Mouse (Mus musculus) forebrain, embryonic 16.5 days (tissue): ENCODE data around the gene Ptcd1. TPM values are rescaled to one million over a fixed set of nuclear protein-coding genes. Genes with fewer than 3 reads are reported as not detected.
"Not testable (repeated sequence)": the region's sequence is repeated elsewhere in the genome, so short reads cannot be mapped to it uniquely, and the experiment has no call there.

Experiments
- ATAC-seq: fragments of 200-750 bp; cut with Nextera tagmentation; 2 replicates; pipeline ENCODE4 v1.8.0; 2017; ENCODE audit warnings: mild to moderate bottlenecking, moderate library complexity
- H3K27ac ChIP-seq: fragments of 300-500 bp; sonication (generic); 2 replicates; pipeline ENCODE4 v1.5.1; 2014; ENCODE audit warnings: low read length, control low read depth
- H3K27me3 ChIP-seq: fragments of 300-500 bp; sonication (generic); replicated peaks from 2 replicates; pipeline ENCODE4 v1.6.1; 2014; ENCODE audit warnings: low read length; ENCODE audit not compliant: control insufficient read depth, insufficient read depth
- H3K36me3 ChIP-seq: fragments of 300-500 bp; sonication (generic); 2 replicates; pipeline ENCODE4 v1.6.1; 2014; ENCODE audit not compliant: control insufficient read depth, insufficient read depth
- H3K4me1 ChIP-seq: fragments of 300-500 bp; sonication (generic); replicated peaks from 2 replicates; pipeline ENCODE4 v1.6.1; 2014; ENCODE audit warnings: low read length; ENCODE audit not compliant: control insufficient read depth, insufficient read depth
- H3K4me2 ChIP-seq: fragments of 300-500 bp; sonication (generic); 2 replicates; pipeline ENCODE4 v1.6.1; 2014; ENCODE audit warnings: mild to moderate bottlenecking, low read length, control low read depth
- H3K4me3 ChIP-seq: fragments of 300-500 bp; sonication (generic); replicated peaks from 2 replicates; pipeline ENCODE4 v1.5.1; 2014; ENCODE audit warnings: mild to moderate bottlenecking, low read length, control low read depth
- H3K9ac ChIP-seq: fragments of 300-500 bp; sonication (generic); replicated peaks from 2 replicates; pipeline ENCODE4 v1.6.1; 2014; ENCODE audit warnings: low read depth, low read length, control low read depth
- H3K9me3 ChIP-seq: fragments of 300-500 bp; sonication (generic); 2 replicates; pipeline ENCODE4 v1.6.1; 2016; ENCODE audit warnings: low read length; ENCODE audit not compliant: control insufficient read depth
- WGBS: fragments of 180-500 bp; shearing (Covaris S2); extraction: QIAGEN DNeasy Blood & Tissue Kit; methylation state at CpG from one replicate; pipeline ENCODE4 v1.1.7; 2014; 5-methylcytosine and 5-hydroxymethylcytosine counted together
- polyA plus RNA-seq: library from polyadenylated mRNA; unstranded; fragments of >200 nt; fragmentation: Nextera tagmentation; extraction: Ambion mirVana; gene quantifications from 2 replicates; pipeline ENCODE4 v1.2.1, GENCODE M21; 2015

The Ptcd1 gene
- polyA plus RNA-seq, result 24.7 and 25.8 TPM in 2 replicates

DNA sequence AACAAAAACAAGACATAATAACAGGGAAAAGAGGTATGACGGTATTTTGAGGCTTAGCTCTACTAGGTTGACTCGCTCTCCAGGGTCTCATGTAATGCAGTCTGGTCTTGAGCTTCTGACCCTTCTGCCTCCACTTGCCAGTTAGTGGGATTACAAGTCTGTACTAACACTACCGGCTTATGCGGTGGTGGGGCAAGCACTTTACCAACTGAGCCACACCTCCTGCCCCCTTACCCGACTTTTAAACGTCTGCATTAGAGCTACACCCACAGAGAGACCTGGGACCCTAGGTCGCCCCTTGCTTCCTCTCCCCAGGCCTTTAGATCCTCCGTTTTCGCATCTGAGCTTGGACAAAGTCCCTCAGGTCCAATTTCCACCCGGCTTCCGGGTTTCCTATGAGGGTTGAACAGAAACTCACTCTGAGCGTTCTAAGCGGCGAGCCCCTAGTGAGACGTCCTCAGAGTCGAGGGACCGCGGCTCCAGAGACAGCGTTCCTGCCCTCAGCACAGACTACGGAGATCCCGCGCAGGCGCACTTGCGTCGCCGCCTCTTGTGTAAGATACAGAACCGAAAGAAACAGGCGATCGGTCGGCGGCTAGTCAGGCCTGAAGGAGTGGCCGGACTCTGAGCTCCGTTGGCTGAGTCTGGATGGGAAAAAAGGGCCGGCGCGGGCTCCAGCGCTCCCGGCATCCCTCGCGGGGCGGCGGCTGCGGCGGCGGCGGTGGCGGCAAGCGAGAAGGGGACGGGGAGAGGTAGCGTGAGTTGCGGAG is at the start of gene Ptcd1, which contains the start of gene Cpsf4:
Gene Ptcd1 (minus strand): TSS at position 573 of the 770 bp plus-strand sequence.
Gene Cpsf4 (plus strand): TSS at position 678 of the 770 bp plus-strand sequence.
- H3K36me3 ChIP-seq, result peaks cover 6% of the 10 kb centered on the region; the same call in 1 of the 2 replicates
- H3K4me2 ChIP-seq, result peak within 1 kb of the TSS; percentile 97
- peaks cover 22% of the 10 kb centered on the region for H3K4me1 ChIP-seq
- no peaks in the 10 kb centered on the region for H3K27me3 ChIP-seq
- peak within 1 kb of the TSS; percentile 96 for H3K4me3 ChIP-seq
- no peaks in the 10 kb centered on the region for H3K9me3 ChIP-seq
- peak within 1 kb of the TSS; percentile 86 for H3K27ac ChIP-seq
- ATAC-seq, result peak; percentile 96
- under 1% methylated on average over 51 of the region's 51 CpGs for WGBS
- H3K9ac ChIP-seq, result peak within 1 kb of the TSS; percentile 88

- Histone ChIP-seq H3K36me3 (peaks cover 14% of the 10 kb centered on the region), H3K9me3 (no peaks in the 10 kb centered on the region), H3K4me3 (no peak overlapping the region), H3K4me1 (no peaks in the 10 kb centered on the region), H3K27me3 (no peaks in the 10 kb centered on the region), H3K4me2 (no peak overlapping the region), H3K9ac (no peak overlapping the region), H3K27ac (no peak overlapping the region)
- no peak for ATAC-seq
- WGBS, result 62% methylated on average over 4 of the region's 4 CpGs
These were observed 47.8 kb upstream of the Ptcd1 start for GRCm38 (mm10) chr5:145214679-145215078.

DNA sequence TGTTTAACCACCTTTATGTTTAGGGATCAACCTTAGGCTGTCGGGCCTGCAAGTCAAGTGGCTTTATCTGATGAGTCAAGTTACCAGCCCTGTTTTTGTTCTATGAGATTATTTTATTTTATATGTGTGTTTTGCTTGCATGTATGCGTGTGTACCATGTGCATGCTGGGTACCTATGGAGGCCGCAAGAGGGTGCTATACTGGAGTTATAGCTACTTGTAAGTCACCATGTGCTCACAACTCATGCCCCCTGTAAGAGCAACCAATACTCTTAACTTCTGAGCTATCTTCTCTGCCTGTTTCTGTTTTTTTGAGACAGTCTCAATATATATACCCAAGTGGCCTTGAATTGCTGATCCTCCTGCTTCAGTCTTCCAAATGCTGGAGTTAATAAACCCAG is 46.6 kb upstream of the Ptcd1 start:
- Histone ChIP-seq H3K9ac (no peak overlapping the region), H3K36me3 (peaks cover 11% of the 10 kb centered on the region), H3K4me3 (no peak overlapping the region), H3K4me1 (no peaks in the 10 kb centered on the region), H3K9me3 (no peaks in the 10 kb centered on the region), H3K27me3 (no peaks in the 10 kb centered on the region), H3K4me2 (no peak overlapping the region), H3K27ac (no peak overlapping the region)
- 89% methylated on average over 3 of the region's 3 CpGs for WGBS
- no peak for ATAC-seq

DNA sequence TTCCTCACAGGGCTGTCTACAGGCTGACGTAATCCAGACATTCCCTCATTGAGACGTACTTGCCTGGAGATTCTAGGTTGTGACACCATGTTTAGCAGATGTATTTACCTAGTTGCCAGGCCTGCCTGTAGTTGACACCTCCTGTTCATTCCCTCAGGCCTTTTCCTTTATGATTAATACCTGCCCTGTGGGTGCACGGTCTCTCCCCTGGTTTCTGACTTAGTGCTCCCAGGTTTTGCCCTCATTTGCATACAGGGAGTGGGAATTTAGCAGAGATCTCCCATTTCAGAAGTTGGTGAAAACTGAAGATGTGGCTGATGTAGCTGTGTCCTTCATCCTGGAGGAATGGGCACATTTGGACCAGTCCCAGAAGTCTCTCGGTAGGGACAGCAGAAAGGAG is 45.3 kb upstream of the Ptcd1 start:
- no peak overlapping the region for H3K27ac ChIP-seq
- no peaks in the 10 kb centered on the region for H3K4me1 ChIP-seq
- H3K4me3 ChIP-seq, result no peak overlapping the region
- no peak overlapping the region for H3K9ac ChIP-seq
- H3K27me3 ChIP-seq, result no peaks in the 10 kb centered on the region
- no peaks in the 10 kb centered on the region for H3K9me3 ChIP-seq
- no peak overlapping the region for H3K4me2 ChIP-seq
- ATAC-seq, result no peak
- WGBS, result 90% methylated on average over 4 of the region's 4 CpGs
- peaks cover 7% of the 10 kb centered on the region for H3K36me3 ChIP-seq

DNA sequence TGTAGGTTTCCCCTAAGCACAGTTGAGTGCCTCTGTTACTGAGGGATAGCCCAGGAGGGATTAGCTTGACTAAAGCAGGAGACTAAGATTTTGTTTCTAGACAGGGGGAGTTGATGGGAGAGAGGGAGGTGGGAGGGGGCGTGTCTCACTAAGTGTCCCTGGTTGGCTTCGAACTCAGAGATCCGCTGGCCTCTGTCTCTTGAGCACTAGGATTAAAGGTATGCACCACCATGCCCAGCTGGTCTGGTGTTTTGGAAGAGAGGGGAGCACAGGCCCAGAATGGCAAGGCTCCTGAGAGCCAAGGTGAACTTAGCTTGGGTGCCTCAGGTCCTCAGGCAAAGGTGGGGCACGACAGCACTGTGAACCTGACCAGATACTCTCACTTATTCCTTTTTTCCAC is 44.4 kb upstream of the Ptcd1 start:
- Histone ChIP-seq H3K4me1 (0 out of 2 replicates have a peak, but pooled peaks cover 3% of the 10 kb centered on the region), H3K36me3 (peaks cover 7% of the 10 kb centered on the region), H3K9me3 (no peaks in the 10 kb centered on the region), H3K27me3 (no peaks in the 10 kb centered on the region), H3K4me2 (no peak overlapping the region), H3K4me3 (no peak overlapping the region), H3K27ac (no peak overlapping the region), H3K9ac (no peak overlapping the region)
- ATAC-seq, result no peak
- 94% methylated on average over 4 of the region's 4 CpGs for WGBS

- not testable (repeated sequence) for H3K27ac ChIP-seq, H3K4me2 ChIP-seq, H3K9ac ChIP-seq, H3K9me3 ChIP-seq, H3K4me3 ChIP-seq, ATAC-seq, H3K36me3 ChIP-seq, H3K27me3 ChIP-seq
- WGBS, result 56% methylated on average over 11 of the region's 11 CpGs
- H3K4me1 ChIP-seq, result peaks cover 15% of the 10 kb centered on the region
These were observed 41.5 kb upstream of the Ptcd1 start for GRCm38 (mm10) chr5:145208391-145208790.

- H3K9ac ChIP-seq, result no peak overlapping the region
- no peak overlapping the region for H3K4me3 ChIP-seq
- H3K4me2 ChIP-seq, result no peak overlapping the region
- no peaks in the 10 kb centered on the region for H3K9me3 ChIP-seq
- ATAC-seq, result no peak
- H3K27me3 ChIP-seq, result no peaks in the 10 kb centered on the region
- H3K27ac ChIP-seq, result no peak overlapping the region
- H3K4me1 ChIP-seq, result peaks cover 15% of the 10 kb centered on the region
- WGBS, result 84% methylated on average over 6 of the region's 6 CpGs
- peaks cover 7% of the 10 kb centered on the region for H3K36me3 ChIP-seq
These were observed 41.0 kb upstream of the Ptcd1 start for GRCm38 (mm10) chr5:145207954-145208353.

DNA sequence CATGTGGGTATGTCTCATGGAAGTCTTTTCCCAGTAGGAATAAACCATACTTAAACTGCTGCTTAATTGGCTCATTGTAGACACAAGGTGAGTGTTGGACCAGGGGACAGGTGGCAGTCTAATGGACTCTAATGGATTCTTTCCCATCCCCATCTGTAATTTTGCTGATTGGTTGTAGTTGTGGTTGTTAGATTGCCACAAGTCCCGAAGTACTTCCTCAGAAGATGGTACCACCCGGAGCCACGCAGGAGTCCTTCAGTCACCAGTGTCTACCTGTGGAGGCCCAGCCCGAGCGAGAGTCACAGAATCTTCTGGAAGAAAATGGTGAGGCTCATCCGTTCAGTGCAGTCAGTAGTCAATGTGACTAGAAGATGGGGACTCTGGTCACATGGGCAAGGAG is 40.5 kb upstream of the Ptcd1 start:
- no peak overlapping the region for H3K9ac ChIP-seq
- H3K9me3 ChIP-seq, result no peaks in the 10 kb centered on the region
- no peaks in the 10 kb centered on the region for H3K27me3 ChIP-seq
- H3K27ac ChIP-seq, result no peak overlapping the region
- no peak overlapping the region for H3K4me2 ChIP-seq
- WGBS, result 92% methylated on average over 6 of the region's 6 CpGs
- peaks cover 15% of the 10 kb centered on the region for H3K4me1 ChIP-seq
- no peak overlapping the region for H3K4me3 ChIP-seq
- no peak for ATAC-seq
- peaks cover 5% of the 10 kb centered on the region for H3K36me3 ChIP-seq

DNA sequence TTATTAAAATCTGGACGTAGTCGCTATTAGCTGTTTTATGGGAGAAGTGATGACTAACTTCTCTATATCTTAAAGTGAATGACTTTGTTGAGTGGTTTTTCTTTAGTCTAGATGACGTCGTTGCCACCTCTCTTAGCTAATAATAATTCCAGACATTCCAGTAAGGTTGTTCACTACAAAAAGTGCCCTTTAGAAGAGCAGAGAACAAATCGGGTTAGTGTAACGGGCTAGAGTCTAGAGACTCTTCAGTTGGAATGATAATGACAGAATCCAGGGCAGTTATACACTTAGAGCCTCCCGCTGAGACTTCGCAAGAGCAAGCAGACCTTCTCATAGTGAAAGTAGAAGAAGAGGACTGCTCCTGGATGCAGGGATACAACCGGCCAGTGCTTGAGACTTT is 38.1 kb upstream of the Ptcd1 start:
- Histone ChIP-seq H3K4me1 (peaks cover 27% of the 10 kb centered on the region), H3K9ac (no peak overlapping the region), H3K4me3 (peak overlapping the region; percentile 60), H3K4me2 (peak overlapping the region; percentile 59), H3K36me3 (peaks cover 2% of the 10 kb centered on the region; the same call in 1 of the 2 replicates), H3K9me3 (no peaks in the 10 kb centered on the region), H3K27me3 (no peaks in the 10 kb centered on the region), H3K27ac (no peak overlapping the region)
- ATAC-seq, result no peak
- 24% methylated on average over 9 of the region's 9 CpGs for WGBS
